Mouse (Mus musculus): ENCODE measurements around the gene Bcar3.

DNA sequence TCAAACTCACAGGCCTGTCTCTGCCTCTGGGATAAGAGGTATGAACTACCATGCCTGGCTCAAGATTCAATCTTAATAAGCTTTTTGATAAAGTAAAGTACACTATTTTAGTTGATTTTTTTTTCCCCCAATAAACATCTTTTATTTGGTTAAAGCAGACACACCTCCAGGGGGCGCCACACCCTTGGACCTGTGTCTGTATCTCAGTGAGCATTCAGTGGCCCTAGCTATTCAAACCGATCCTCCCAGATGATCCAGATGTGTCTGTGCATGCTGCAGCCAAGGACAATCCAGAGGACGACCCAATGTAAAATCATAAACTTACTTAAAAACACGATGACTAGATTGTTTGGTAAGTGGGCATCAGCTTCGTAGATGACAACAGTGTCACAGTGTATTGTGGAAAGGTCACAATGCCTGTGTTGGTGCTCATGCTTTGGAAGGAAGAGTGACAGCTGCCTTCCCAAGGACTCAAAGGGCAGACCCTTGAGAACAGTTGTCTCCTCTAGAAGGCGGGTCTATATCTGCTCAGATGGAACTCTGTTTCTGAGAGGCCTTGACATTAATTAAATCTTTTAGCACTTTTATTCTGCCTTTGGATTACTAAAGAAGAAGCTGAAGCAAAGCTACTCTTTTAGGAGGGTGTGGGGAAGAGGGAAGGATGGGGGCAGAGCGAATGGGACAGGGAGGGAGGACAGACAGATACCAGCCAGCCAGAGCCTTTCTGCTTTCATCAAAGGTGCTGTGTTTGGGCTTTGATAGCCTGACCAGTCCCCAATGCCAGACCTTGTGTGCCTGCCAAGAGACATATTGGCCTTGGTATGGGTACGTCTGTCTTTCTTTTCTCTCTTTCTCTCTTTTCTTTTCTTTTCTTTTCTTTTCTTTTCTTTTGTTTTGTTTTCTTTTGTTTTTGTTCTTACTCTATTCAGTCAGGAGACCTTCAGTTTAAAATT, 141.3 kb downstream of the Bcar3 start:
- TF ChIP-seq TAL1 (IDR thresholded peaks at IDR 0.05; ENCODE audit: low read length) (no peak), POLR2A (IDR thresholded peaks at IDR 0.05; ENCODE audit: control insufficient read depth in 1 of 2, insufficient read depth in 1 of 2, low read depth in 1 of 2, low read length in 2 of 2, poor library complexity in 1 of 2) (no peak), CHD2 (IDR thresholded peaks at IDR 0.05; ENCODE audit: low read length) (no peak), CTCF (IDR thresholded peaks at IDR 0.05 in 2 of 3, conservative IDR thresholded peaks at IDR 0.05 in 1 of 3; ENCODE audit: control insufficient read depth in 1 of 3, insufficient read depth in 1 of 3, low read depth in 2 of 3, low read length in 3 of 3, poor library complexity in 1 of 3, severe bottlenecking in 1 of 3) (no peak; a peak in 1 of 6 replicates), ZNF384 (IDR thresholded peaks at IDR 0.05; ENCODE audit: low read depth, low read length) (no peak), USF1 (IDR thresholded peaks at IDR 0.05; ENCODE audit: low read depth, low read length) (no peak)

Measured in MEL (cell line).